Mouse (Mus musculus) inflammation-experienced regulatory T-cells, adult 6 months (primary cell): Measurements from ENCODE around the gene Sumo3. TPM values are rescaled to one million over a fixed set of nuclear protein-coding genes. Genes with fewer than 3 reads are reported as not detected.

Experiments used
- ATAC-seq: one replicate; pipeline ENCODE4 v1.8.0; 2017
- polyA plus RNA-seq, 3 experiments: library from polyadenylated mRNA; unstranded; fragments of 100-300 nt; shearing (Covaris generic); gene quantifications; one replicate each; pipeline ENCODE4 v1.2.1; 2017

Sumo3 gene
- polyA plus RNA-seq, 3 experiments from 2014 or later = 73.1 to 90.7 (median 74.3) TPM

DNA sequence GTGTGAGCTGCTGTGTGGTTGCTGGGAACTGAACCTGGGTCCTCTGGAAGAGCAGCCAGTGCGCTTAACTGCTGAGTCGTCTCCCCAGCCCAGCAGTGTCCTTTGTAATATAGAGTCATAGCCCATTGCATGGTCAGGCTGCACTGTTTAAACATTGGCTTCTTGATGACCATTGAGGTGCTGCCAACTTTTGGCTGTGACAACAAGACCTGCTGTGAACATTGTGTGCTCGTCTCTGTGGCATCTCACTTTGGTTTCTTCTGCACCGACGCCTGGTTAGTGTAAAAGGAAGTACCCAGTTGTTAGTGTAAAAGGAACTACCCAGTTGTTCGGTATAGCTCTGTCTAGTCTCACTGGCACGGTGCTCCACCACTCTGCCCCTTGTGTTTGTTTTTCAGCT, 20.7 kb downstream of the Sumo3 start:
- ATAC-seq = no peak

DNA sequence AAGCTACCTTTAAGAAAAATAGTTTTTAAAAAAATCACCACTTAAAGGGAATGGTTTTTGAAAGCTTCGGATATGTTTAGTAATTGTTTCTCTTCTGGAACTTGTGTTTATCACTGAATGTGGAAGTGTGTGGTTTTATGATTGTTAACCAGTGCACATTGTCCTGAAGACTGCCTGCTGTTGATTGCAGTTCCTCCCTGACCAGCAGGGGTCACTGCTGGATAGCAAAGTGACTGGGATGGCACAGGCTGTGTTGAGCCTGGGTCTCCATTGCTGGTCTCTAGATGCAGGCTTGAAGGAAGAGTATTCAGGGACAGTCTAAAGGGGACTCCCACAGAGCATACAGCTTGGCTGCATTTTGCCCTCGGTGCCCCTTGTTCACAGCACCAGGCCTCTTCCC, 21.6 kb downstream of the Sumo3 start:
- ATAC-seq = peak; percentile 87

DNA sequence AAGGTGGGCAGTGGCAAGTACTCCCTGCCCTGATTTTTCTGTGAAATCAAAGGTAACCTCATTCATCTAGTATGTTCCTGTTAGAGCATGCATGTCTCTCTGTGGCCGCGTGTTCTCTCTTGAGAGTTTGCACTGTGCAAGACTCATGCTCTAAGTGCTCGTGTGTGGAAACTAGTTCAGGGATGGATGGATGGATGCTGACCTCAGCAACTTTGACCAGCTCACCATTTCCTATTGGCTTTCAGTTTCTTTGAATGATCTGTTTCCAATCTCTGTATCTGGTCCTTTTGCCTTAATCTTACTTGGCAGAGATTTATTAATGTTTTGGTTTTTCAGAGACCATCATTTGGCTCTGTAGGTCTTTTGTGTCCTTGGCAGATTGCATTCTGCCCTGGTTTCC, 23.3 kb downstream of the Sumo3 start:
- ATAC-seq = no peak

GRCm38 (mm10) chr10:77629970-77630369, 24.1 kb downstream of the Sumo3 start:
- no peak for ATAC-seq

- no peak for ATAC-seq
Measured at GRCm38 (mm10) chr10:77634016-77634415, 28.1 kb downstream of the Sumo3 start.

GRCm38 (mm10) chr10:77634452-77635231, 28.7 kb downstream of the Sumo3 start:
- no peak for ATAC-seq

- ATAC-seq = no peak
Measured at GRCm38 (mm10) chr10:77636234-77636922, 30.5 kb downstream of the Sumo3 start.

- ATAC-seq = no peak
Measured at GRCm38 (mm10) chr10:77638956-77639355, 33.1 kb downstream of the Sumo3 start.

- ATAC-seq = no peak
Measured at GRCm38 (mm10) chr10:77643160-77643559, 37.3 kb downstream of the Sumo3 start.

- no peak for ATAC-seq
Measured at GRCm38 (mm10) chr10:77645571-77645970, 39.7 kb downstream of the Sumo3 start.

- ATAC-seq = no peak
Measured at GRCm38 (mm10) chr10:77647461-77647860, 41.6 kb downstream of the Sumo3 start.

DNA sequence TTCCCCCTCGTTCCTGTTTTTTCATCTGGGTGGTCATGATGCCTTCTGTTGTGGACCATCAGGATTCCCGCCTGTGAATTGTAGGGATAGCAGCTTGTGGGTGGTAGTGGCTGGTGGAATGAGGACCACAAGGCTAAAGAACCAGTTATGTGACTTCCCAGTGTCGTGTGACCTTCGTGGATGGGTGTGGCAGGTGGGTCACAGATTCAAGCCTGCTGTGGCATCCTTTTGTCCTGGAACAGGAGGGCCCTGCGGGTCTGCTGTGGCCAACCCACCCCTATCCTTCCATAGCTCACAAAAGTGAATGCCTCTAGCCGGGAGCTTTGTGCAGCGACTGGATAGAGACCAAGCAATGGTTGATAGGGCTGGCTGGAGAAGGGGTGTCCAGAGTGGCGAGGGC, 42.0 kb downstream of the Sumo3 start:
- no peak for ATAC-seq

- ATAC-seq = no peak
Measured at GRCm38 (mm10) chr10:77652046-77652445, 46.1 kb downstream of the Sumo3 start.

DNA sequence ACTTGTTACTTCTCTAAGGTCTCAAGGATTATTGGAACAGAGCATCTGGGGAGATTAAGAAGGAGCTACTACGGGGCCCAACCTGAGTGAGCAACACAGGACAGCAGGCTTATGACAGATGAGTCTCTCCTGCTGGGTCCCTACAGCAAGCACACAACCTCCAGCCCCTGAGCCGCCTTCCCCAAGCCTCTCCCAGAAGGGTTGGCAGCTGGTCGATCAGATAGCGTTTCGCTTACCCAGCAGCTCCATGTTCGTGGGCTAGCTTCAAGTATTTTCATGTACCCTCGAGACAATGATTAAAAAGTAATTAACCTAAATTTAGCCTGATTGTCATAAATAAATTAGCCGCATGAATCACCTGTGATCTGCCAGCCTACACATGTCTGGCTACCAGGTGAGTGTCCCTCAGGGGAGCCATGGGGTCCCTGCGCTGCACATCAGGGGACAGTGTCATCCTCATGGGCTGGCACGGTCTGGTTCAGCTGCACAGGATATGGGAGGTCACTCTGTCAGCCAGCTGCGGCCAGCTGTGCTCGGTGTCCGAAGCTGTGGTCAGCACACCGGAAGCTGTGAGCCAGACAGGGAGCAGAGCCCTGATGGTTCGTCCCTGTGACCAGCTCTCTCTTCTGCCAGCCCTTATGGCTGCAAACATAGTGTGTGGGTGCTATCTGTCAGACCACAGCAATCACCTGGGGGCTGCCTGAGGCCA, 52.5 kb downstream of the Sumo3 start:
- no peak for ATAC-seq

GRCm38 (mm10) chr10:77663949-77664665, 58.2 kb downstream of the Sumo3 start:
- ATAC-seq = no peak

GRCm38 (mm10) chr10:77666342-77666741, 60.4 kb downstream of the Sumo3 start:
- ATAC-seq = no peak

GRCm38 (mm10) chr10:77667402-77667801, 61.5 kb downstream of the Sumo3 start:
- no peak for ATAC-seq

Other genes with a start within 250 kb of the Sumo3 start
- gene Adarb1, start 187.8 kb upstream of the Sumo3 start, polyA plus RNA-seq = under 1 TPM; 0.55 to 0.74 (median 0.63) TPM
- 10 to 100 TPM; 13.7 to 16.1 (median 15.1) TPM for gene Fam207a, start 90.3 kb upstream of the Sumo3 start, polyA plus RNA-seq
- gene Itgb2, start 75.8 kb upstream of the Sumo3 start, polyA plus RNA-seq = 100 to 1,000 TPM; 493 to 517 (median 499) TPM
- gene Pttg1ip, start 24.4 kb upstream of the Sumo3 start, polyA plus RNA-seq = 100 to 1,000 TPM in 2 of 3 experiments, 10 to 100 TPM in 1; 83.7 to 113 (median 112) TPM
- 10 to 100 TPM in 1 of 3 experiments, 1 to 10 TPM in 1, not detected in 1; 3.6 to 10.0 TPM for gene Gm49325, start 100 bp downstream of the Sumo3 start, polyA plus RNA-seq
- 10 to 100 TPM; 41.1 to 55.4 (median 50.1) TPM for gene Ube2g2, start 16.2 kb downstream of the Sumo3 start, polyA plus RNA-seq
- under 1 TPM; 0.26 to 0.54 (median 0.28) TPM for gene Tspear, start 80.5 kb downstream of the Sumo3 start, polyA plus RNA-seq
- gene Gm19402, start 84.7 kb downstream of the Sumo3 start, polyA plus RNA-seq = not detected
- gene Gm9508, start 91.1 kb downstream of the Sumo3 start, polyA plus RNA-seq = not detected
- gene Gm10272, start 100.5 kb downstream of the Sumo3 start, polyA plus RNA-seq = not detected
- gene Gm10024, start 105.4 kb downstream of the Sumo3 start, polyA plus RNA-seq = not detected
- gene Gm10142, start 109.7 kb downstream of the Sumo3 start, polyA plus RNA-seq = not detected
- not detected for gene Krtap12-1, start 114.5 kb downstream of the Sumo3 start, polyA plus RNA-seq
- gene Gm10100, start 120.4 kb downstream of the Sumo3 start, polyA plus RNA-seq = not detected
- not detected for gene Gm18596, start 136.5 kb downstream of the Sumo3 start, polyA plus RNA-seq
- not detected for gene Gm9736, start 145.3 kb downstream of the Sumo3 start, polyA plus RNA-seq
- gene Gm3233, start 153.6 kb downstream of the Sumo3 start, polyA plus RNA-seq = not detected
- not detected for gene Gm3238, start 165.2 kb downstream of the Sumo3 start, polyA plus RNA-seq
- gene Gm7138, start 170.8 kb downstream of the Sumo3 start, polyA plus RNA-seq = not detected
- gene Gm3250, start 176.4 kb downstream of the Sumo3 start, polyA plus RNA-seq = not detected
- not detected for gene Gm7137, start 182.1 kb downstream of the Sumo3 start, polyA plus RNA-seq
- not detected for gene Gm9639, start 189.0 kb downstream of the Sumo3 start, polyA plus RNA-seq
- not detected for gene Gm19668, start 193.0 kb downstream of the Sumo3 start, polyA plus RNA-seq
- gene Gm9507, start 205.7 kb downstream of the Sumo3 start, polyA plus RNA-seq = not detected
- not detected for gene Gm2696, start 208.6 kb downstream of the Sumo3 start, polyA plus RNA-seq
- gene Krtap10-4, start 221.0 kb downstream of the Sumo3 start, polyA plus RNA-seq = not detected
- not detected for gene Krtap10-10, start 229.8 kb downstream of the Sumo3 start, polyA plus RNA-seq
- gene Gm36176, start 240.7 kb downstream of the Sumo3 start, polyA plus RNA-seq = not detected
- not detected for gene Gm10318, start 246.8 kb downstream of the Sumo3 start, polyA plus RNA-seq